Mouse (Mus musculus): ENCODE measurements around the gene Dtd1. TPM values are rescaled to one million over a fixed set of nuclear protein-coding genes. Genes with fewer than 3 reads are reported as not detected.
A peak's percentile ranks its signal among the peaks of the same experiment; 100 is the strongest.
"Not testable (repeated sequence)": the region's sequence is repeated elsewhere in the genome, so short reads cannot be mapped to it uniquely, and the experiment has no call there.

The Dtd1 gene
- polyA plus RNA-seq (2014; fragmentation: Nextera tagmentation; extraction: Ambion mirVana): 42.8 and 43.4 TPM in 2 replicates

DNA sequence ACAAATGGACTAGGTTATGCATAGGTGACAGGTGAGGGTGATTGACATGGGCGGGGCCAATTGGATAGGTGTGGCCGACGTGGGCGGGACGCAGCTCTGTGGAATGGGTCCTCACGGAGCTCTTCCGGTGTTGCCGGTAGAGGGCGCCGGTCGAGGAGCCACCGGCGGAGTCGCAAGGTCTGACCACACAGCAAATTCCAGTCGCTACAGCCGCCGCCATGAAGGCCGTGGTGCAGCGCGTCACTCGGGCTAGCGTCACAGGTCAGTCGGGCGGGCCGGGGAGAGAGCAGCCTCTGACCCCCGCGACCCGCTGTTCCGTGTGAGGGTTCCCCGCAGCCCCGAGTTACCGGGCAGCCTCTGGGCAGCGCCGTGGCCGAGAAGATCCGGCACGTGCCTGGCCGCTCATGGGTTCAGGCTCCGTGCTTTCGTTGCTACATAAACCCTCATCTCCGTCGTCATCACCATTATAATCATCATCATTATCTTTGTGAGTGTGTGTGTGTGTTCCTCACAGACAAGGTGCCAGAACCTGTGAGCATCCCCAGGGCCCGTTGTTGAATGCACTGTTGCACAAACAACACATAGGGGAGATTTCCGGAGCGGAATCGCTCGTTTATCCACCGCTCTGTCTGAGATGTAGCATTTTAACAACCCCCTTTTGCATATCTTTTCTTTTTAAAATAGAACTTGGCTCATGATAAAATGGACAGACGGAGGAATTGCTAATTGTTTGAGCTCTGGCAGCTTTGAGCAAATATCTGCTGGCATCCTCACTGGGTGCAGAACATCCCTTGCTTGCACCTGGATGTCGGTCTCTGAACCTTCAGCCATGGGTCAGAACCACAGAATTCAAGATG lies at the start of gene Dtd1:
Gene Dtd1, plus strand, starts transcription at position 67 of the 857 bp plus-strand sequence.
- 2% methylated on average over 50 of the region's 50 CpGs for WGBS
- no peak within 1 kb of the TSS for H3K27ac ChIP-seq (replicated peaks; ENCODE audit: low read depth, low read length)
- ATAC-seq (replicated peaks; ENCODE audit: insufficient number of reproducible peaks, low FRiP score, low TSS enrichment, low read depth): peak; percentile 93

DNA sequence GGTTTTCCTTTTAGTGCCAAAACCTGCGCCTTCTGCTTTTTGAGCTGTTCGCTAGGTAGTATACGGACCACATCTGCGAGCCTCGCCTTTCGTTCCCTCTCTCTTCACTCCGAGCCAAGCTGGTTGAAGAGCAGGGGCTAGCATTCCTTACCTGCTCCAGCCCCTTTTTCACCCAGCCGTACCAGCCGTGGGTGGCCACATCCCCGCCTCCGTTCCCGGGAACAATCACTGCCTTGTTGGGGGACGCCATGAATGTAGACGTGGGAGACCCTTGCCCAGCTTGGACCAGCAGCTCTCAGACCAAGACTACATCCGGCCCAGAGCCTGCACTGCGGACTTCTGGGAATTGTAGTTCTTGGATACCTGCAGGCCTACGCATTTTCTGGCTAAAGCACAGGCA lies 49.2 kb upstream of the Dtd1 start, which contains the start of gene Rbbp9:
Gene Rbbp9, minus strand, starts transcription at position 341 of the 400 bp plus-strand sequence.
- under 1% methylated on average over 17 of the region's 17 CpGs for WGBS

More for the DNA sequence above, at the start of gene Dtd1:
- H3K9me3 ChIP-seq (replicated peaks; ENCODE audit: control insufficient read depth, low read length): no peaks in the 10 kb centered on the region
- peak within 1 kb of the TSS; percentile 55 for H3K4me3 ChIP-seq (ENCODE audit: low read depth, low read length)
- H3K36me3 ChIP-seq (replicated peaks; ENCODE audit: control insufficient read depth, insufficient read depth, low read depth, low read length): no peaks in the 10 kb centered on the region
- H3K4me2 ChIP-seq (ENCODE audit: low read depth, low read length): peak within 1 kb of the TSS; percentile 43
- no peaks in the 10 kb centered on the region for H3K4me1 ChIP-seq (ENCODE audit: control insufficient read depth, insufficient read depth, low read length)
- peak within 1 kb of the TSS; percentile 73 for H3K9ac ChIP-seq (replicated peaks; ENCODE audit: low read length)
- peak; percentile 88 for DNase-seq (ENCODE audit: low spot score)
- H3K27me3 ChIP-seq (ENCODE audit: control insufficient read depth, insufficient read depth, low read length): no peaks in the 10 kb centered on the region

DNA sequence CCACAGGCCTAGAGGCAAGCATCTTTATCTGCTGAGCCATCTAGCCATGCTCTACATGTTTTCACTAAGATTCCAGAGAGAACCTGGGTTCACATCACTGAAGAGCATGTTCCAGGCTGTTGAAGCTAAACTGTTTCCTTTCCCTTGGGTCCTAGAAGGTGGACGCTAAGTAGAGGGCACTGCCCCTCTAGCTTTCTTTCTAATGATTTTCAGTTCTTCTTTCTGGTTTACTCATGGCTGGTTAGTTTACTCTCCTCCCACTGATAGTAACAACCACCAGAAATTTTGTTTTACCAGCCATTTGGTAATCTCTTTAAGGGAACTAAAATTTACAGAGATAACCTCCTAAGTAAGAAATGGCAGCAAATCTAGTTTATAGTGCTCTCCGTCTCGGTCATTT lies 45.8 kb upstream of the Dtd1 start:
- no peak for ATAC-seq (replicated peaks; ENCODE audit: insufficient number of reproducible peaks, low FRiP score, low TSS enrichment, low read depth)
- WGBS: 89% methylated on average over 3 of the region's 3 CpGs
- no peak for DNase-seq (ENCODE audit: low spot score)

More for the DNA sequence above, 49.2 kb upstream of the Dtd1 start, which contains the start of gene Rbbp9:
- ATAC-seq (replicated peaks; ENCODE audit: insufficient number of reproducible peaks, low FRiP score, low TSS enrichment, low read depth): peak; percentile 96
- Histone ChIP-seq H3K4me2 (ENCODE audit: low read depth, low read length) (peak within 1 kb of the TSS; percentile 39), H3K27me3 (ENCODE audit: control insufficient read depth, insufficient read depth, low read length) (no peaks in the 10 kb centered on the region), H3K4me1 (ENCODE audit: control insufficient read depth, insufficient read depth, low read length) (no peaks in the 10 kb centered on the region), H3K36me3 (replicated peaks; ENCODE audit: control insufficient read depth, insufficient read depth, low read depth, low read length) (no peaks in the 10 kb centered on the region), H3K9me3 (replicated peaks; ENCODE audit: control insufficient read depth, low read length) (no peaks in the 10 kb centered on the region), H3K27ac (replicated peaks; ENCODE audit: low read depth, low read length) (no peak within 1 kb of the TSS), H3K9ac (replicated peaks; ENCODE audit: low read length) (peak within 1 kb of the TSS; percentile 78), H3K4me3 (ENCODE audit: low read depth, low read length) (peak within 1 kb of the TSS; percentile 67)
- DNase-seq (ENCODE audit: low spot score): peak; percentile 93

DNA sequence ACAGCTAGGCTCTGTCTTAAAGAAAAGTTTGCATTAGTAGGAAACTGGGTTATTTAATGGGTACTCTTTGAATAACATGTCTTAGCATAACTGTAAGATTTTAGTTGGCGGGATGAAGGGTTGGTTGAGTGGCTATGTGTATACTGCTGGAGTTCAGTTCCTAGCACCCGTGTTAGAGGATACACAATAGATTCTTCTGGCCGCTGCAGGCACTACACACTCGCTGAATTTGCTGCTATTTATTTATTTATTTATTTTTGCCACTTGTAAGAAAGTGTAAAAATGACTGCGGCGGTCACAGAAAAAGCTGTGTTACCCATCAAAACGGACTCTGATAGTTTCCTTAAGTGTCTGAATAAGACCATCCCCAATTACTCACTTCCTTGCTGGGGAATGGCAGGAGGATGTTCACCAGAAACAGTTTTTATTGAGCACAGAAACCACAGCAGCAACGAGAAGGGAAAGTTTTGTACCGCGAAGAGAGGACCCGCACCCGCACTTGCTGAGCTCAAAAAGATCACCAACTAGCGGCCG lies 44.3 kb upstream of the Dtd1 start:
- Histone ChIP-seq H3K9ac (replicated peaks; ENCODE audit: low read length) (peak overlapping the region; percentile 77), H3K4me3 (ENCODE audit: low read depth, low read length) (peak overlapping the region; percentile 75), H3K4me2 (ENCODE audit: low read depth, low read length) (peak overlapping the region; percentile 61), H3K9me3 (replicated peaks; ENCODE audit: control insufficient read depth, low read length) (no peaks in the 10 kb centered on the region), H3K36me3 (replicated peaks; ENCODE audit: control insufficient read depth, insufficient read depth, low read depth, low read length) (no peaks in the 10 kb centered on the region), H3K27me3 (ENCODE audit: control insufficient read depth, insufficient read depth, low read length) (no peaks in the 10 kb centered on the region), H3K27ac (replicated peaks; ENCODE audit: low read depth, low read length) (peak overlapping the region; percentile 78), H3K4me1 (ENCODE audit: control insufficient read depth, insufficient read depth, low read length) (peaks cover 3% of the 10 kb centered on the region; the same call in 1 of the 2 replicates)
- DNase-seq (ENCODE audit: low spot score) (peak; percentile 41), ATAC-seq (replicated peaks; ENCODE audit: insufficient number of reproducible peaks, low FRiP score, low TSS enrichment, low read depth) (0 out of 2 replicates have a peak, but pooled peaks have one; percentile 1)
- whole genome bisulfite sequencing: 3% methylated on average over 14 of the region's 14 CpGs

More for the DNA sequence above, 45.8 kb upstream of the Dtd1 start:
- peaks cover 3% of the 10 kb centered on the region; the same call in 1 of the 2 replicates for H3K4me1 ChIP-seq (ENCODE audit: control insufficient read depth, insufficient read depth, low read length)
- no peaks in the 10 kb centered on the region for H3K36me3 ChIP-seq (replicated peaks; ENCODE audit: control insufficient read depth, insufficient read depth, low read depth, low read length)
- no peak overlapping the region for H3K4me3 ChIP-seq (ENCODE audit: low read depth, low read length)
- no peak overlapping the region for H3K9ac ChIP-seq (replicated peaks; ENCODE audit: low read length)
- H3K9me3 ChIP-seq (replicated peaks; ENCODE audit: control insufficient read depth, low read length): no peaks in the 10 kb centered on the region
- H3K27me3 ChIP-seq (ENCODE audit: control insufficient read depth, insufficient read depth, low read length): no peaks in the 10 kb centered on the region
- no peak overlapping the region for H3K4me2 ChIP-seq (ENCODE audit: low read depth, low read length)
- H3K27ac ChIP-seq (replicated peaks; ENCODE audit: low read depth, low read length): no peak overlapping the region

DNA sequence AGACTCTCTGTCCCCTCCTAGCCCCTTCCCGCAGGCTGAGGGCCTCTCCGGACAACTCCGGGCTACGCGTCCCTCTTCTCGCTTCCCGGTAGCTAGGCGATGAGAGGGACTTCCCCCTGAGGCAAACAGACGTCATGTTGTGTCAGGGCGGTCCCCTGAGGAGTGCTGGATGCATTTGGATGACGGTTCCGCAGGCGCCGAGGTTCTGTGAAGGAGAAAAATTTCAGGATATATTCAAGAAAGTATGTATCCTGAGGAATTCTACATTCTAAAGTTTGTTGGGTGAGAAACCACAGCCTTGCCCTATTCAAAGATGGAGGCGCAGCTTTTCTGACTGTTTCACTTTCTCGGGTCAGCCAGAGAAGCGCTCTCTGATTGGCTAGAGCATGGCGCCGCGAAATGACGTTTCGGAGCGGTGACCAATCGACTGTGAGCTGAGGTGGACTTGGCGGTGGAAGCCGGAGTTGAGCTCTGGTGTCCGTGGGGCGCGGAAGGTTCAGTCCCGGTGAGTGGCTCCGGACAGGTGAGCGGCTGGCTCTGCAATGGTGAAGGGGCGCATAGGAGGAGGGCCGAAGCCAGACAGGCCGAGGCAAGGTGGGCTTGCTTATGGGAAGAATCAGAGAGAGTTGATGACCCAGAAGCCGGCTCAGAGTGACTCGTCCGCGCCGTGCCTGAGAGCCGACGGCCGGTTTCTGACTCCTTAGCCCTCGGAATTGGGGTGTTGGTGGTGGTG lies 43.7 kb upstream of the Dtd1 start, which contains the start of gene Sec23b:
Gene Sec23b, plus strand, starts transcription at position 410 of the 733 bp plus-strand sequence.
- no peaks in the 10 kb centered on the region for H3K36me3 ChIP-seq (replicated peaks; ENCODE audit: control insufficient read depth, insufficient read depth, low read depth, low read length)
- under 1% methylated on average over 44 of the region's 44 CpGs for whole genome bisulfite sequencing
- peak; percentile 96 for DNase-seq (ENCODE audit: low spot score)
- H3K9me3 ChIP-seq (replicated peaks; ENCODE audit: control insufficient read depth, low read length): no peaks in the 10 kb centered on the region
- peaks cover 3% of the 10 kb centered on the region; the same call in 1 of the 2 replicates for H3K4me1 ChIP-seq (ENCODE audit: control insufficient read depth, insufficient read depth, low read length)
- peak within 1 kb of the TSS; percentile 78 for H3K27ac ChIP-seq (replicated peaks; ENCODE audit: low read depth, low read length)
- H3K4me2 ChIP-seq (ENCODE audit: low read depth, low read length): peak within 1 kb of the TSS; percentile 61
- H3K27me3 ChIP-seq (ENCODE audit: control insufficient read depth, insufficient read depth, low read length): no peaks in the 10 kb centered on the region
- H3K4me3 ChIP-seq (ENCODE audit: low read depth, low read length): peak within 1 kb of the TSS; percentile 75
- peak; percentile 96 for ATAC-seq (replicated peaks; ENCODE audit: insufficient number of reproducible peaks, low FRiP score, low TSS enrichment, low read depth)
- H3K9ac ChIP-seq (replicated peaks; ENCODE audit: low read length): peak within 1 kb of the TSS; percentile 77

DNA sequence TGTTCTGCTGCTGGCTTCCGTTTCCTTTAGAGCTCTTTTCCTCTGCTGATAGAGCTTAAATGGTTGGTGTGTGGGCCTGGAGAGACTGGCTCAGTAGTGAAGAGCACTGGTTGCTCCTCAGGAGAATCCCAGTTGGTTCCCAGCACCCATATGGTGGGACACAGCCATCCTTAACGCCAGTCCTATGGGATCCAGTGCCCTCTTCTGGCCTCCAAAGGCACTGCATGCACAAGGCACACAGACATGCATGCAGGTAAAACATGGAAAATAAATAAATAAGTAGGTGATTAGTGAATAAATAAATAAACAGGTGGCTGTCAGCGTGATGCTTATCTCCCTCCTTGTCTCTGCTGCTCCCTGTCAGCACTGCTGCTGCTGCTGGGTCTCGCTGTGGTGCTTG lies 11.0 kb upstream of the Dtd1 start:
- ATAC-seq (replicated peaks; ENCODE audit: insufficient number of reproducible peaks, low FRiP score, low TSS enrichment, low read depth): no peak
- WGBS: 80% methylated on average over 4 of the region's 4 CpGs
- peaks cover 17% of the 10 kb centered on the region for H3K36me3 ChIP-seq (replicated peaks; ENCODE audit: control insufficient read depth, insufficient read depth, low read depth, low read length)

DNA sequence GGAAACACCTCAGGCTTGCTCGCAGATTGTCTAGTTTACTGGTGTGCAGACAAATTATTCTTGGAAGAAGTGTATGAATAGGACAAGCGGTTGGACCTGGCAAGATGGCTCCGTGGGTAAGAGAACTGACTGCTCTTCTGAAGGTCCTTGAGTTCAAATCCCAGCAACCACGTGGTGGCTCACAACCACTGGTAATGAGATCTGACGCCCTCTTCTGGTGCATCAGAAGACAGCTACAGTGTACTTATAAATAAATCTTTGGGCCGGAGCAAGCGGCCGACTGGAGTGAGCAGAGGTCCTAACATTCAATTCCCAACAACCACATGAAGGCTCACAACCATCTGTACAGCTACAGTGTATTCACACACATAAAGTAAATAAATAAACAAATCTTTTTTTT lies 6.7 kb upstream of the Dtd1 start:
- H3K36me3 ChIP-seq (replicated peaks; ENCODE audit: control insufficient read depth, insufficient read depth, low read depth, low read length); H3K27ac ChIP-seq (replicated peaks; ENCODE audit: low read depth, low read length); H3K4me1 ChIP-seq (ENCODE audit: control insufficient read depth, insufficient read depth, low read length); H3K27me3 ChIP-seq (ENCODE audit: control insufficient read depth, insufficient read depth, low read length); H3K9me3 ChIP-seq (replicated peaks; ENCODE audit: control insufficient read depth, low read length); H3K9ac ChIP-seq (replicated peaks; ENCODE audit: low read length); H3K4me3 ChIP-seq (ENCODE audit: low read depth, low read length); DNase-seq (ENCODE audit: low spot score); ATAC-seq (replicated peaks; ENCODE audit: insufficient number of reproducible peaks, low FRiP score, low TSS enrichment, low read depth); H3K4me2 ChIP-seq (ENCODE audit: low read depth, low read length): not testable (repeated sequence)
- 68% methylated on average over 8 of the region's 8 CpGs for WGBS

More for the DNA sequence above, 11.0 kb upstream of the Dtd1 start:
- H3K4me2 ChIP-seq (ENCODE audit: low read depth, low read length): no peak overlapping the region
- no peaks in the 10 kb centered on the region for H3K9me3 ChIP-seq (replicated peaks; ENCODE audit: control insufficient read depth, low read length)
- H3K27me3 ChIP-seq (ENCODE audit: control insufficient read depth, insufficient read depth, low read length): no peaks in the 10 kb centered on the region
- no peak for DNase-seq (ENCODE audit: low spot score)
- no peak overlapping the region for H3K4me3 ChIP-seq (ENCODE audit: low read depth, low read length)
- no peak overlapping the region for H3K27ac ChIP-seq (replicated peaks; ENCODE audit: low read depth, low read length)
- no peaks in the 10 kb centered on the region for H3K4me1 ChIP-seq (ENCODE audit: control insufficient read depth, insufficient read depth, low read length)
- H3K9ac ChIP-seq (replicated peaks; ENCODE audit: low read length): no peak overlapping the region
